Mouse (Mus musculus): ENCODE measurements around the gene Gm20388.
"Not testable (repeated sequence)": the region's sequence is repeated elsewhere in the genome, so short reads cannot be mapped to it uniquely, and the experiment has no call there.

Gene Gm20388

DNA sequence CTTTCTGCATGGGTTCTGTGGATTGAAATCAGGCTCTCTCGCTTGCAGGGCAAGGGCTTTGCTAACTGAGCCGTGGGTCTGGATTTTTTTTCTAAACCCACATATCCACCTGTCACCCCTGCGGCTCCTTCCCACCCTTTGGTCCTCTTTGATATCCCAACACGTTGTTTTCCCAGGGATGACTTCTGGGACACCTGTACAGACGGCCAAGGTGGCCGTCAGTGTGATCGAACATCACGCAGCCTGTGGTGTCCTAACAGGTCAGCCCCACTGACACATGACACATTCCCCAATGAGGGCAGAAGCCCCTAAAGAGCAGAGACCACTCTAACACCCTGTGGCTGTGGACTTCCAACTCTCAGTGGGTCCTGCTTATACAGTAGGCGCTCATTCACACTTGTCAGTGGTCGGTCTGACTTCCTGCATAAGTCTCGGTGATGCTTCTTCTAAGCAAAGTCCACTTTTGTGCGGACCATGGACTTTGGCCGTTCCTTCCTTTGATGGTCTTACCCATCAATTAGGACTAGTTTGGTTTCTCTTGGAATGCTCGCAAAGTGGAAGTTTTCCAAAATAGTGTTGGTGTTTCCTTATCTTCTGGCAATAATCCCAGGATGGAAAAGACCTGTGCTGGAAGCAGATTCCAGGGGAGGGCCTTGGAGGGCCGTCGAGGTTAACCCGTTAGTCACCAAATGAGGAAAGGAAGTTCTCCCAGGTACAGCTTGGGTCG lies 1751.2 kb downstream of the Gm20388 start:
- DNase-seq (ENCODE audit: low read depth, low spot score): no peak

GRCm38 (mm10) chr8:121663101-121663500 lies 1752.5 kb downstream of the Gm20388 start:
- no peak for DNase-seq (ENCODE audit: low read depth, low spot score)

GRCm38 (mm10) chr8:121665329-121665728 lies 1754.7 kb downstream of the Gm20388 start:
- DNase-seq (ENCODE audit: low read depth, low spot score): no peak

DNA sequence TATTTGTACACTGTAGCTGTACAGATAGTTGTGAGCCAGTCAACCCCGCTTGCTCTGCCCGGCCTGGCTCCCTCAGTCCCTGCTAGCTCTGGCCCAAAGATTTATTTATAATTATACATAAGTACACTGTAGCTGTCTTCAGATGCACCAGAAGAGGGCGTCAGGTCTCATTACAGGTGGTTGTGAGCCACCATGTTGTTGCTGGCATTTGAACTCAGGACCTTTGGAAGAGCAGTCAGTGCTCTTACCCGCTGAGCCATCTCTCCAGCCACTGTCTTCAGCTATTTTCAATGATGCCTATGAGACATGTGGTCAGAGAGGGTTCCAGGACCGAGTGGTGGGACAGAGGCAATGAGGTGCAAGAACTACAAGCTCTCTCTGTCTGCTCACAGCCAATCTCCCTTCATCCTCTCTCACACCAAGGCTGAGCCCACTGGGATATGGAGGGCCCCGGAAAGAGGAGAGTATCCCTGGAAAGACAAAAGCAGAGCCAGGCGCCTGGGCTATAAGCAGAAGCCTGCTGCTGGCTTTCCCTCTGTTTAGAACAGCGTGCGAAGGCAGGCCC lies 1757.4 kb downstream of the Gm20388 start:
- DNase-seq (ENCODE audit: low read depth, low spot score): not testable (repeated sequence)

GRCm38 (mm10) chr8:121668553-121668952 lies 1757.9 kb downstream of the Gm20388 start:
- peak; percentile 91 for DNase-seq (ENCODE audit: low read depth, low spot score)

DNA sequence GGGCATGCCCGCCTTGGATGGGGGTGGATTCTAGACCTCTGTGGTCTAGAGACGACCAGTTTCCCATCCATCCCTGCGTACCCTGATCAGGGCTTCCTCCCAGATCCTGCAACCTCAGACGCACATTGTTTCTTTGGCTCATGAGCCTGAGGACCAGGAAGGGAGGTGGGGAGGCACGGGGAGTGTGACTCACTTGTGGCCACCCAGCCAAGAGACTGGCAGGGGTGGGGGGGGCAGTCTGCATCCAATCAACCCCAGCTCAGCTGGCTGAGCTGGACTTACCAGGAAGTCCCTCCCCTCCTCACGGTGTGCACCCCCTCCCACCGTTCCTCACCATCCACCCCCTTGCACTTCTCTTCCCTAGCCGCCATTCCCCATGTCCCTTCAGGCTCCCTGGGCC lies 1758.6 kb downstream of the Gm20388 start:
- DNase-seq (ENCODE audit: low read depth, low spot score): peak; percentile 88

- DNase-seq (ENCODE audit: low read depth, low spot score): no peak
Observed at GRCm38 (mm10) chr8:121673153-121673552, 1762.5 kb downstream of the Gm20388 start.

GRCm38 (mm10) chr8:121673917-121674316 lies 1763.3 kb downstream of the Gm20388 start:
- DNase-seq (ENCODE audit: low read depth, low spot score): peak; percentile 84

DNA sequence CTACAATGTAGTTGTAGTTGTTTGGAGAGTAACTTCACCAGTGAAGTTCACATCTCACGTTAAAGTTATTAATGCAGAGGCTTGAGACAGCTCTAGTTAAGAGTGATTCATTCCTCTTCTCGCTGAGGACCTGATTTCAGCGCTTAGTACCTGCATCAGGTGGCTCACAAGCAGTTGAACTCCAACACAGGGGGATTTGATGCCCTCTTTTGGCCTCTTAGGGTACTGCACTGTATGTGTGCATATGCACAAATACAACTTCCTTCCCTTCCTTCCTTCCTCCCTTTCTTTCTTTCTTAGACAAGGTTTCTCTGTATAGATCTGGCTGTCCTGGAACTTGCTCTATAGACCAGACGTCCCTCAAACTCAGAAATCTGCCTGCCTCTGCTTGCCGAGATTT lies 1763.9 kb downstream of the Gm20388 start:
- no peak for DNase-seq (ENCODE audit: low read depth, low spot score)

DNA sequence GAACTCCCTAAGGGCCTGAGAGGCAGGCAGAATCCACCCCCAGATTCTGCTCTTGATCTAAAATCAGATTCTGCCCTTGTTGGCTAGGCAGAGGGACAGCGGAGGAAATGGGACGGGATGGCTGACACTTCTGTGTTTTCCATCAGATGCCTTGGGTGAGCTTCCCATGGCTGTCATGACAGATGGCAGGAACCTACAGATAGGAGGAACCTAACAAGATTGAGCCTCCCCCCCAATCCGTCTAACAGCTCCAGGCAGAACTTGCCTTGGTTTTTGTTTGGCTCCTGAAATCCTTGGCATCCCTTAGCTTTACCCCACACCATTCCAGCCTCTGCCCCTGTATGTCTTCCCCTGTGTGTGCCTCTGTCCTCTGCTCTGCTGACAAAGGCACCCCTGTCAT lies 1764.5 kb downstream of the Gm20388 start:
- peak; percentile 73 for DNase-seq (ENCODE audit: low read depth, low spot score)

- DNase-seq (ENCODE audit: low read depth, low spot score): peak; percentile 61
Observed at GRCm38 (mm10) chr8:121675701-121676100, 1765.1 kb downstream of the Gm20388 start.

DNA sequence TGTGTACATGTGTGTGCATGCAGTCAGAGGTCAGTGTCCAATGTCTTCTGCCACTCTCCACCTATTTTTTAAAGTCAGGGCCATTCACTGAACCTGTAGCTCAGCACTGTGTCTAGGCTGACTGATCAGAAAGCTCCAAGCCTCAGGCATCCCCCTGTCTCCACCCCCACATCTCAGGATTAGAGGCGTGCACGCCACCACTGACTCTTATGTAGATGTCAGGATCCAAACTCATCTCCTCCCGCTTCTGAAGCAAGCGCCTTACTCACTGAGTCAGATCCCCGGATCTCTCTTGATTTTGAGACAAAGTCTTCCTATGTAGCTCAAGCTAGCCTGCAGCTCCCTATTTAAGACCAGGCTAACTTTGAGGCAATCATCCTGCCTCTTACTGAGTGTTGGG lies 1768.1 kb downstream of the Gm20388 start:
- DNase-seq (ENCODE audit: low read depth, low spot score): peak; percentile 64

DNA sequence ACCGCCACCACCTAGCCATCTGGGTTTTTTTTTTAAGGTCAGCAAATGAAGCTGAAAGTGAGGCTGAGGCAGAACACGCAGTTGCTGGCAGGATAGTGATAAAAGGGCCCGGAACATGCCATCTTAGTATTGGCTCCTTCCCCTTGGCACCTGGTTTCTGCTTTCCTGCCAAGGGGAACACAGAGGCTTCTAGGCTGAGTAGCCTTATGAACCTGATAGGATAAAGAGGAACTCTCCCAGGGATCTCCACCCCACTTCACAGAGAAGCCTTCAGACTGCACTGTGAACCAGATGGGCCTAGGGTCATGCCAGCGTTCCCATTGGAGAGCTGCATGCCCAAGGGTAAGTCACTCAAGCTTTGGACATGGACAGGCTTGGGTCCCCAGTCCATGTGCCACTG lies 1770.3 kb downstream of the Gm20388 start:
- DNase-seq (ENCODE audit: low read depth, low spot score): peak; percentile 83

DNA sequence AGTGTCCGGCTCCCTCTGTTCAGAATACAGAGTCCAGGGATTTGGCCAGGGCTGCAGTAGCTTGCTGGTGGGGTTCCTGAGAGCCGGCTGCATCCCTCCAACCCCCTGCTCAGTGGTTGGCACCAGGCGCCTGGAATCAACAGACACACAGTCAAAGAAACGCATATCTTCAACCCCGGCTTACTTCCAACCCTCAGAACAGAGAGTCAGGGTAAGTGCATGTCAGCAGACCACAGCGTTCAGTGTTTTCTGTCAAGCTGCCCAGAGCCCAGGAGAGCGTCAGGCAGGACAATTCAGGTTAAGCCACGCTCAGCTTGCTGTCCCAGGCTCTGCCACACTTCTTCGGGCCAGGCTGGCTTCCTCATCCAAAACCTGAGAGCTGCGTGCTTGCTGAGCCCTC lies 1770.8 kb downstream of the Gm20388 start:
- peak; percentile 62 for DNase-seq (ENCODE audit: low read depth, low spot score)

DNA sequence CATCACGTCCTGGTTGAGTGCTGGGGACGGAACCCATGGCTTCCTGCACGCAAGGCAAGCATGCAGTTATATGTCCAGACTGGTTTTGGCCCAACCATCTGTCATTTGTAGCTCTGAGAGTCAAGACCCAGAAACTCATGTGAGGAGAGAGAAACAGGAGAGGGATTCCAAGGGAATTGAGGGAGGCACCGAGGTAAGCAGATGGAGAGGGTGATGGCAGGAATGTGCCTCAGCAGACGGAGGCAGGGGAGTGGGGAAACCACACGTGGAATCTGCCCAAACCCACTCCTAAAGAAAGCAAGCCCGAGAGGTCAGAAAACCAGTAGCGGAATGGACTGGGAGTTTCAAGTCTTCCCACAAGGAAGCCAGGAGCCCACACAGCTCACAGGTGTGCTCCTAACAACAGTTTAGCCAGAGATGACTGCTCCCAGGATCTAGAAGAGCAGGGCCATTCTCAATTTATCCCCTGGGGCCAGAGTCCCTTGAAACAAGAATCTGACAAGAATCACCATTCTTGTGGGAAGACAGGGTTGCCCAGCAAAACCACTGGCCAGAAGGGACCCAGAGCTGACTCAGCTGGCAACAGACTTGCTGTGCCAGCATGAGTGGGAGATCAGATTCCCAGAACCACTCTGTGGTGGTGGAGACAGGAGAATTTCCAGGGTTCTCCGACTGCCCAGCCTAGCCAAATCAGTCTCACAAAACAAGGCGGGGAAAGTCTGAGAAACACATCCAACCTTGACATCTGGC lies 1772.6 kb downstream of the Gm20388 start:
- peak; percentile 57 for DNase-seq (ENCODE audit: low read depth, low spot score)

- peak; percentile 76 for DNase-seq (ENCODE audit: low read depth, low spot score)
Observed at GRCm38 (mm10) chr8:121685419-121685818, 1774.8 kb downstream of the Gm20388 start.

- DNase-seq (ENCODE audit: low read depth, low spot score): peak; percentile 89
Observed at GRCm38 (mm10) chr8:121687455-121688161, 1777.0 kb downstream of the Gm20388 start.

DNA sequence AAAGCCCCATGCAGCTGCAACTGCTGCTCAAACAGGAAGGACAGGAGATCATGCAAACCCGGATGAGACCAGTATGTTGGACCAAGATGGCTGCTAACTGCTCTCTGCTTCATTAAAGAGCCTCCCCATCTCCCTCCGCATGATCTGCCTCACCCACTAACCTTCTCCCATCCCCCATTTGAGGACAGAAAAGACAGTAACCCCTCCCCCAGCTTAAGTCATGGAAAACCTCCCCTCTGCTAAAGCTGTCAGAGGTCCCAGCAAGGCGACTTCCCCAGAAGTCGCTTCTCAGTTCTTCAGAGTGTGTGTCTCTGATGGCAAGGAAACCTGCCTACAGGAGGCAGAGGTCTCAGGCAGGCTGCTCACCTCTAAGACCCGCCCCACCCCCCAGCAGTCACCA lies 1777.9 kb downstream of the Gm20388 start:
- DNase-seq (ENCODE audit: low read depth, low spot score): no peak

DNA sequence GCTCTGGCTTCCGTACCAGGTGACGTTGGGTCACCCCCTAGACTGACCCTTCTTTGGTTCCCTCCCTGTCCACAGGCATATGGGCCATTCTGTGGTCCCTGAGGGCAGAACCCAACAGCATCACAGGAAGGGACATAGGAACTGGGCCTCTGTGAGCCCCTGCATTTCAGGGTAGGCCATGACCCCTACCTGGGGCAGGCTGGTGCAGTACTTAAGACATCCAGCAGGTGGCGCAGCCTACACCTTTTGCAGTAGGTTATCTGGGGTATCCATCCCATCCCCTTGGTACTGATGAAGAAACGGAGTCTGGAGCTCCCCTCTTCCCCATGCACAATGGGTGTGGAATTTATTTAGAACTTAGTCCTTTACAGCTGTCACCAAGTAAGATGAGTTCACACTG lies 1783.8 kb downstream of the Gm20388 start:
- peak; percentile 67 for DNase-seq (ENCODE audit: low read depth, low spot score)

DNA sequence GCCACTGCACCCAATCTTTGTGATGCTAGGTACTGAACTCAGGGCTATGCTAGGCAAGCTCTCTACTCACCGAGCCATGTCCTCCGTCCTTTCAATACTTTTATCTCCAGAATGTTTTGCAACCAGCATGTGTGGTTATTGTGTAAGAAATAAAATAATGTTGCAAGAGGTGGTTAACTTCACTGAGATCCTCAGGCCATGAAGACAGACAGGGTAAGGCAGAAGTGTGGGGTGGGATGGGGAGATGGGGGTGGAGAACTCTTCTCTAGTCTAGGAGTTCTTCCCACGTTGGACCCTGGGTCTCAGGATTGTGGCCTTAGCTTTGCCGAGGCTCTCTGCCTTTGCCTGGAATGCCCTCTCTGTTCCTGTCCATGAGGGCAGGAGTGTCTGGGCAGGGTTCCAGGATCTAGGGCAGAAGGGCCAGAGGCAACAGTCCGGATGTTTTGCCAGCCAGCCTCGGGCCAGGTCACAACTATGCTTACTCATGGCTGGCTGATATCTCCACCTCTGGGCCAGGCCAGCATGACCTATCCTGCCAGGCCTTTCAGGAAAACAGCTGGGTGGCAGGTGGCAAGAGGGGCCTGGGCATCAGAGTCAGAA lies 1785.0 kb downstream of the Gm20388 start:
- DNase-seq (ENCODE audit: low read depth, low spot score): no peak

DNA sequence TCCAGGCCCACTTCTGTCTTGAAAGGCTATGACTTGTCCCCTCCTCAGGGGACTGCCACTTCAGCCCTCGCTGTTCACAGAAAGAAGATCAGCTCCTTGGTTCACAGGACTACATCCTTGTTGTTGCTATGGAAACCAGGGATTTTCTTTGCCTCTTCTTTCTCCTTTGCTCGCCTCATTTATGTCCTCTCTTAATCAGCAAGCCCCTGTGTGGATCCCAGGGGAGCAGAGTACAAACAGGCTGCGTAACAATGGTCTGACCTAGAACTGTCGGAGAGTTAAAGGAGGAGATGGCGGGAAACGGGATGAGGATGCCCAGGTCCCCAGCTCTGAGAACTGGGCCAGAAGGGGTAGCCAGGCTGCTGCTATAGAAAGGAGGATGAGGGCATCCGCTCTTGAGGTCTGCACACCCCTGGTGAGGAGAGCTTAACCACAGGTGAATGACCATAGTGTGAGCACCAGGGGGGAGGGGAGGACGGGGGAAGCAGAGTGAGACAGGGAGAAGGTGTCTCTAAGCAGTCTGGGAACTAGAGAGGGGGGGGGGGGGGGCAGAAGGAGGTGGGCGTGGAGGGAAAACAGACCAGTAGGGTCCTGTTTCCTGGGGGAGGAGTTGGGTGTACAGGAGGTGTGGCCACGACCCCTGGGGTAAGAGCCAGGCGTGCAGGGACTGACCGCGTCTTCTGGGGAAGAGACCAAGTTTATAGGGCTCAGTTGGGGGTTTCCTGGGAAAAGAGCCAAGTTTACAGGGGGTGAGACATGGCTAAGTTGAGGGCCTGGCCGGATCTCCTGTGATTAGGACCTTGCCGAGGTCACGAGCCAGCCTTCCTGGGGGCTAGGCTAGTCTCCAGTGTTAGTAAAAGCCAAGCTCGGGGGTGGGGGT lies 1787.3 kb downstream of the Gm20388 start:
- DNase-seq (ENCODE audit: low read depth, low spot score): peak; percentile 83
